Mouse (Mus musculus): ENCODE measurements at regions not wholly inside any gene's neighbourhood (a gene's known extent, or its start where the extent isn't known, plus 50 kb on each side); places are given as distances from the start of the nearest gene placed in this dataset.

DNA sequence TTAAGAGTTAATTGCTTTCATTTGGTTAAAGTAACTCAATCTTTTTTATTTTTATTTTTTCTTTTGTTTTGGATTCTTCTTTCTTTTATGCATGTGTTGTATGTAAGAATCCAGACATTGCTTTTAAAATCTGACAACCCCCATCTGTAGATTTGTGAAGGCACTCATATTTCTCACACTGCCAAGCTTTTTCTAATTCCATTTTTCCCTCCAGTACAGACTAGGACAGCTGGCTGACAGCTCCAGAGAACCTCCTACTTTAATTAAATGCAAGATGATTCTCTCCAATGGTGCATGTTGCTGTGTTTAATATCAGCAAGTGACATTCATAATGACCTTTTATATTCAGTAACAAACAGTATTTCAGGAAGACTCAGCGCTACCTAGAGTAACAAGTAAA, 1038.5 kb downstream of the Zpld1 start:
- TF ChIP-seq CTCF (IDR thresholded peaks at IDR 0.05; ENCODE audit: low read depth, low read length) = no peak
- TF ChIP-seq POLR2A (IDR thresholded peaks at IDR 0.05; ENCODE audit: extremely low read depth, insufficient read depth, low read length) = no peak

Data from liver, adult 2 months (tissue).